Mouse (Mus musculus) hindbrain, embryonic 13.5 days (tissue): ENCODE results near the gene Tmem176a. TPM values are rescaled to one million over a fixed set of nuclear protein-coding genes. Genes with fewer than 3 reads are reported as not detected.

ENCODE experiments used
- ATAC-seq: fragments of 200-750 bp; cut with Nextera tagmentation; 2 replicates; pipeline ENCODE4 v1.8.0; 2017; ENCODE audit warnings: moderate TSS enrichment; ENCODE audit not compliant: low FRiP score
- H3K27ac ChIP-seq: fragments of 300-500 bp; sonication (generic); 2 replicates; pipeline ENCODE4 v1.5.1; 2015; ENCODE audit warnings: inconsistent platforms, mild to moderate bottlenecking, moderate library complexity
- H3K27me3 ChIP-seq: fragments of 300-500 bp; sonication (generic); 2 replicates; pipeline ENCODE4 v1.6.1; 2015; ENCODE audit warnings: mild to moderate bottlenecking, inconsistent platforms
- H3K36me3 ChIP-seq: fragments of 300-500 bp; sonication (generic); 2 replicates; pipeline ENCODE4 v1.6.1; 2015; ENCODE audit warnings: mild to moderate bottlenecking, inconsistent platforms
- H3K4me1 ChIP-seq: fragments of 300-500 bp; sonication (generic); replicated peaks from 2 replicates; pipeline ENCODE4 v1.6.1; 2015; ENCODE audit warnings: inconsistent platforms
- H3K4me2 ChIP-seq: fragments of 300-500 bp; sonication (generic); 2 replicates; pipeline ENCODE4 v1.6.1; 2015; ENCODE audit warnings: inconsistent platforms, mild to moderate bottlenecking, moderate library complexity
- H3K4me3 ChIP-seq: fragments of 300-500 bp; sonication (generic); 2 replicates; pipeline ENCODE4 v1.5.1; 2015; ENCODE audit warnings: mild to moderate bottlenecking, inconsistent platforms
- H3K9ac ChIP-seq: fragments of 300-500 bp; sonication (generic); 2 replicates; pipeline ENCODE4 v1.6.1; 2015; ENCODE audit warnings: mild to moderate bottlenecking, inconsistent platforms
- H3K9me3 ChIP-seq: fragments of 300-500 bp; sonication (generic); 2 replicates; pipeline ENCODE4 v1.6.1; 2016; ENCODE audit warnings: inconsistent platforms
- WGBS: fragments of 180-500 bp; shearing (Covaris S2); methylation state at CpG from one replicate; pipeline ENCODE4 v1.1.7; 2015; 5-methylcytosine and 5-hydroxymethylcytosine counted together
- polyA plus RNA-seq: library from polyadenylated mRNA; unstranded; fragments of >200 nt; fragmentation: Nextera tagmentation; extraction: Ambion mirVana; gene quantifications from 2 replicates; pipeline ENCODE4 v1.2.1, GENCODE M21; 2015

Gene Tmem176a
- polyA plus RNA-seq, 1 experiment from 2014 or later = 19.0 TPM

GRCm38 (mm10) chr6:48830241-48830640 is 10.5 kb upstream of the Tmem176a start:
- H3K9ac ChIP-seq = no peak overlapping the region
- ATAC-seq = no peak
- H3K27ac ChIP-seq = no peak overlapping the region
- 0 out of 2 replicates have a peak, but pooled peaks cover 3% of the 10 kb centered on the region for H3K27me3 ChIP-seq
- no peaks in the 10 kb centered on the region for H3K9me3 ChIP-seq
- no peak overlapping the region for H3K4me2 ChIP-seq
- no peak overlapping the region for H3K4me3 ChIP-seq
- 74% methylated on average over 1 of the region's 1 CpGs for WGBS
- peaks cover 25% of the 10 kb centered on the region for H3K36me3 ChIP-seq
- H3K4me1 ChIP-seq = no peaks in the 10 kb centered on the region

GRCm38 (mm10) chr6:48831141-48831540 is 9.6 kb upstream of the Tmem176a start:
- H3K4me3 ChIP-seq = no peak overlapping the region
- H3K27ac ChIP-seq = no peak overlapping the region
- no peak overlapping the region for H3K9ac ChIP-seq
- WGBS = 80% methylated on average over 5 of the region's 5 CpGs
- H3K36me3 ChIP-seq = peaks cover 33% of the 10 kb centered on the region
- no peak for ATAC-seq
- H3K4me2 ChIP-seq = no peak overlapping the region
- H3K9me3 ChIP-seq = no peaks in the 10 kb centered on the region
- no peaks in the 10 kb centered on the region for H3K4me1 ChIP-seq
- 0 out of 2 replicates have a peak, but pooled peaks cover 3% of the 10 kb centered on the region for H3K27me3 ChIP-seq

- Histone ChIP-seq H3K4me2 (no peak overlapping the region), H3K4me1 (no peaks in the 10 kb centered on the region), H3K27ac (no peak overlapping the region), H3K27me3 (0 out of 2 replicates have a peak, but pooled peaks cover 3% of the 10 kb centered on the region), H3K36me3 (peaks cover 35% of the 10 kb centered on the region), H3K4me3 (no peak overlapping the region), H3K9ac (no peak overlapping the region), H3K9me3 (no peaks in the 10 kb centered on the region)
- no peak for ATAC-seq
- WGBS = 91% methylated on average over 1 of the region's 1 CpGs
Observed at GRCm38 (mm10) chr6:48832426-48832825, 8.3 kb upstream of the Tmem176a start.

- Histone ChIP-seq H3K9ac (no peak overlapping the region), H3K27ac (no peak overlapping the region), H3K4me1 (peaks cover 5% of the 10 kb centered on the region), H3K9me3 (no peaks in the 10 kb centered on the region), H3K4me3 (no peak overlapping the region), H3K36me3 (peaks cover 38% of the 10 kb centered on the region), H3K27me3 (0 out of 2 replicates have a peak, but pooled peaks cover 3% of the 10 kb centered on the region), H3K4me2 (no peak overlapping the region)
- ATAC-seq = no peak
- 94% methylated on average over 4 of the region's 4 CpGs for WGBS
Observed at GRCm38 (mm10) chr6:48833515-48833914, 7.2 kb upstream of the Tmem176a start.

- no peak overlapping the region for H3K27ac ChIP-seq
- H3K36me3 ChIP-seq = peaks cover 38% of the 10 kb centered on the region
- peaks cover 23% of the 10 kb centered on the region for H3K4me1 ChIP-seq
- H3K9me3 ChIP-seq = no peaks in the 10 kb centered on the region
- H3K9ac ChIP-seq = no peak overlapping the region
- WGBS = 86% methylated on average over 5 of the region's 5 CpGs
- ATAC-seq = no peak
- H3K27me3 ChIP-seq = no peaks in the 10 kb centered on the region
- no peak overlapping the region for H3K4me2 ChIP-seq
- no peak overlapping the region for H3K4me3 ChIP-seq
Observed at GRCm38 (mm10) chr6:48835241-48835640, 5.5 kb upstream of the Tmem176a start.

- no peak for ATAC-seq
- Histone ChIP-seq H3K4me2 (no peak overlapping the region), H3K9ac (no peak overlapping the region), H3K4me1 (peaks cover 32% of the 10 kb centered on the region), H3K9me3 (no peaks in the 10 kb centered on the region), H3K27me3 (no peaks in the 10 kb centered on the region), H3K4me3 (no peak overlapping the region), H3K27ac (no peak overlapping the region), H3K36me3 (peaks cover 38% of the 10 kb centered on the region)
- WGBS = 89% methylated on average over 5 of the region's 5 CpGs
Observed at GRCm38 (mm10) chr6:48836146-48836545, 4.6 kb upstream of the Tmem176a start.

- no peaks in the 10 kb centered on the region for H3K9me3 ChIP-seq
- H3K4me3 ChIP-seq = no peak overlapping the region
- no peaks in the 10 kb centered on the region for H3K27me3 ChIP-seq
- 81% methylated on average over 7 of the region's 7 CpGs for WGBS
- peaks cover 38% of the 10 kb centered on the region for H3K36me3 ChIP-seq
- ATAC-seq = no peak
- no peak overlapping the region for H3K9ac ChIP-seq
- H3K4me1 ChIP-seq = peaks cover 45% of the 10 kb centered on the region
- H3K27ac ChIP-seq = no peak overlapping the region
- H3K4me2 ChIP-seq = no peak overlapping the region
Observed at GRCm38 (mm10) chr6:48837516-48837915, 3.2 kb upstream of the Tmem176a start.

GRCm38 (mm10) chr6:48838321-48839080 is 2.2 kb upstream of the Tmem176a start:
- no peak overlapping the region for H3K27ac ChIP-seq
- H3K9me3 ChIP-seq = no peaks in the 10 kb centered on the region
- H3K4me1 ChIP-seq = peaks cover 47% of the 10 kb centered on the region
- H3K9ac ChIP-seq = no peak overlapping the region
- no peak for ATAC-seq
- H3K4me3 ChIP-seq = no peak overlapping the region
- H3K4me2 ChIP-seq = peak overlapping the region; percentile 59; the same call in 1 of the 2 replicates
- H3K27me3 ChIP-seq = no peaks in the 10 kb centered on the region
- peaks cover 30% of the 10 kb centered on the region for H3K36me3 ChIP-seq
- 81% methylated on average over 6 of the region's 6 CpGs for WGBS

GRCm38 (mm10) chr6:48840973-48841625 is 380 bp downstream of the Tmem176a start, which contains the start of gene Tmem176b:
Gene Tmem176b (minus strand): TSS chr6:48841496.
- Histone ChIP-seq H3K4me1 (peaks cover 47% of the 10 kb centered on the region), H3K4me3 (peak within 1 kb of the TSS; percentile 38)

GRCm38 (mm10) chr6:48842111-48842842 is 1.6 kb downstream of the Tmem176a start:
- no peak for ATAC-seq
- Histone ChIP-seq H3K4me2 (peak overlapping the region; percentile 59), H3K27me3 (no peaks in the 10 kb centered on the region), H3K4me1 (peaks cover 47% of the 10 kb centered on the region), H3K27ac (0 out of 2 replicates have a peak overlapping the region, but pooled peaks have one; percentile 85), H3K9me3 (no peaks in the 10 kb centered on the region), H3K4me3 (no peak overlapping the region), H3K36me3 (0 out of 2 replicates have a peak, but pooled peaks cover 3% of the 10 kb centered on the region), H3K9ac (peak overlapping the region; percentile 68; the same call in 1 of the 2 replicates)
- 72% methylated on average over 11 of the region's 11 CpGs for WGBS

More at GRCm38 (mm10) chr6:48840973-48841625, 380 bp downstream of the Tmem176a start, which contains the start of gene Tmem176b:
- H3K27ac ChIP-seq = peak within 1 kb of the TSS; percentile 85
- peak within 1 kb of the TSS; percentile 59 for H3K4me2 ChIP-seq
- 9% methylated on average over 6 of the region's 6 CpGs for WGBS
- H3K27me3 ChIP-seq = no peaks in the 10 kb centered on the region
- peak; percentile 90 for ATAC-seq
- 0 out of 2 replicates have a peak, but pooled peaks cover 5% of the 10 kb centered on the region for H3K36me3 ChIP-seq
- H3K9ac ChIP-seq = peak within 1 kb of the TSS; percentile 68
- no peaks in the 10 kb centered on the region for H3K9me3 ChIP-seq

GRCm38 (mm10) chr6:48845086-48845485 is 4.4 kb downstream of the Tmem176a start:
- Histone ChIP-seq H3K36me3 (no peaks in the 10 kb centered on the region), H3K9ac (no peak overlapping the region), H3K9me3 (no peaks in the 10 kb centered on the region), H3K4me3 (no peak overlapping the region), H3K4me1 (peaks cover 26% of the 10 kb centered on the region), H3K27me3 (no peaks in the 10 kb centered on the region), H3K27ac (no peak overlapping the region), H3K4me2 (no peak overlapping the region)
- ATAC-seq = no peak
- WGBS = 66% methylated on average over 4 of the region's 4 CpGs
